Mouse (Mus musculus): Measurements from ENCODE around the gene Kif3c.

DNA sequence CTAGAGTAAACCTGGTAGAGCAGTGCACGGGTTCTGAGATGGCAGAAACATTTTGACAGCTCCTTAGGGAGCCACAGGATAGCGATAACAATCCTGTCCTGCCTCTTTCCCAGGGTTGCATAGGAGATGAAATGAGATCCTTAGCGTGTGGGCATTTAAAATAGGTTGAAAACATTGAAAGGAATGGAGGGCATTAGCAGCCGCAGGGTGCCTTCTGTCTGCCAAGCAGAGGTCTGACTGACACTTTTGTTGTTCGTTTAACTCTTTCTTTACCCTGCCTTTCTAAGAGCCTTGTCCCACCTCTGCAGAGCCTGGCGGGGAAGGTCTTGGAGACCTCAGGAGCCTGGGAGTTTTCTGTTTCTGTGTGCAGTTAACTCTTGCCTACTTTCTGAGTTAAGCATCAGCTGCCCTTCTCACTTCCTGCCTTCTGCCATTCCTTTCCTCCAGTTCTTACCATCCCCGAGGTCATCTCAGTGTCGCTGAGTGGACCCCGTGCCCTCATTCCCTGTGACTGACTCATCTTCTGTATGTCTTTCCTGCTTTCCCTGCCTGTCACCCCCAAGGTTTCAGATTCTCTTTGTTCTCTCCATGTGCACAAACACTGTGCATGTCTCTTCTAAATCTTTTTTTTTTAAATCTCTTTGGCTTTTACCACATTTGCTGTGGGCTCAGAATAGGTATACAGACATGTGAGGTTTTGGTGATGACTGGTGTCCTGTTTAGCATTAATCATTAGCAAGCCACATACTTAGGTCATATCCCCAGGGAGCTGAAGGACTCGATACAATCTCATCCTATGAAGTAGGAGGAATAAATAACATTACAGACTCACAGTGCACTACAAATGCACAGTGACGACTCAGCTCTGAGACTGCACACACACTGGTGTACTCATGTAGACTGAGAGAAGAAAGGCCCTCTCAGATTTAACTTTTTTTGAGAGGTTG is 6.3 kb downstream of the Kif3c start:
- no peak for TF ChIP-seq CTCF (IDR thresholded peaks at IDR 0.05; ENCODE audit: control insufficient read depth, insufficient read depth, low read length)
- no peak for TF ChIP-seq POLR2A (IDR thresholded peaks at IDR 0.05; ENCODE audit: borderline replicate concordance, control insufficient read depth, low read depth, low read length)
